Mouse (Mus musculus): ENCODE measurements around the gene Ppfia1. TPM values are rescaled to one million over a fixed set of nuclear protein-coding genes. Genes with fewer than 3 reads are reported as not detected.
A peak's percentile ranks its signal among the peaks of the same experiment; 100 is the strongest.

Gene Ppfia1
- total RNA-seq, 1 experiment from 2014 or later = 55.6 TPM

- no peak; a peak in 1 of 4 replicates for ATAC-seq (replicated peaks in 1 of 2; ENCODE audit: insufficient read depth in 1 of 2, low FRiP score in 2 of 2, low TSS enrichment in 1 of 2, low read depth in 1 of 2, poor library complexity in 2 of 2, severe bottlenecking in 2 of 2)
Observed at GRCm38 (mm10) chr7:144560594-144560993, 7.1 kb upstream of the Ppfia1 start.

DNA sequence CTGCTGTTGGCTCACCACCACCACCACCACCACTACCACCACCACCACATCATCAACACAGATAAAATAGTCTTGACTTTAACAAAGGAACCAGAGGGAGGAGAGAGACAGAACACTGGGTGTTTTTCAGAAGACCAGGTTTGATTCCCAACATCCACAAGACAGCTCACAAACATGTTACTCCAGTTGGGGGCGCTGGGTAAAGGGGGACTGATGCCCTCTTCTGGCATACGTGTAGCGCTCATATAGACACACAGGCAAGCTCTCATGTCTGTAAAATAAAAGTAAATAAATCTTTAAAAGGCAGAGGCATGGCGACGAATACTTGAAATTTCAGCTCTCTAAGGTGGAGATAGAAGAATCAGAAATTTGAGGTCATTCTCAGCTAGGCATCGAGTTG lies 5.0 kb upstream of the Ppfia1 start:
- no peak for ATAC-seq (replicated peaks in 1 of 2; ENCODE audit: insufficient read depth in 1 of 2, low FRiP score in 2 of 2, low TSS enrichment in 1 of 2, low read depth in 1 of 2, poor library complexity in 2 of 2, severe bottlenecking in 2 of 2)

- 0 out of 4 replicates have a peak, but pooled peaks of 1 of the 2 experiments have one; percentile 9 for ATAC-seq (replicated peaks in 1 of 2; ENCODE audit: insufficient read depth in 1 of 2, low FRiP score in 2 of 2, low TSS enrichment in 1 of 2, low read depth in 1 of 2, poor library complexity in 2 of 2, severe bottlenecking in 2 of 2)
Observed at GRCm38 (mm10) chr7:144554123-144554472, 569 bp upstream of the Ppfia1 start.

- no peak for ATAC-seq (replicated peaks in 1 of 2; ENCODE audit: insufficient read depth in 1 of 2, low FRiP score in 2 of 2, low TSS enrichment in 1 of 2, low read depth in 1 of 2, poor library complexity in 2 of 2, severe bottlenecking in 2 of 2)
Observed at GRCm38 (mm10) chr7:144552274-144552673, 1.3 kb downstream of the Ppfia1 start.

DNA sequence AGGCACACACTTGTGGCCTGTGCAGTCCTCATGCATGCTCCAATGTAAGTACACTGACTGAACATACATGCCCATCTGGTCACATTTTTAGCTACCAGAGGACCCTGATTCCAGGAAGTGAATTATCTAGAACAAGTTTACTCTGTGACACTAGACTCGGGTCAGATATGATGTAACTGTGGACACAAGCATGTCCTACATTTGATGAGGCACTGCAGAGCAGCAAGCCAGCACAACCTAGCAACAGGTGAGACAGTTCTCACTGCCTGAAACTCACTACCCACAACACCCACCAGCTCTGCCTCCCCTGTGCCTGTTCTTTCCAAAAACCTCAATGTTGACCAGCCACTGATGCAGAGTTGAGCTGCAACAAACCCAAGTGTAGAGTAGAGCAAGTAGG lies 2.7 kb downstream of the Ppfia1 start:
- no peak for ATAC-seq (replicated peaks in 1 of 2; ENCODE audit: insufficient read depth in 1 of 2, low FRiP score in 2 of 2, low TSS enrichment in 1 of 2, low read depth in 1 of 2, poor library complexity in 2 of 2, severe bottlenecking in 2 of 2)

- no peak for ATAC-seq (replicated peaks in 1 of 2; ENCODE audit: insufficient read depth in 1 of 2, low FRiP score in 2 of 2, low TSS enrichment in 1 of 2, low read depth in 1 of 2, poor library complexity in 2 of 2, severe bottlenecking in 2 of 2)
Observed at GRCm38 (mm10) chr7:144549904-144550566, 3.5 kb downstream of the Ppfia1 start.

- no peak for ATAC-seq (replicated peaks in 1 of 2; ENCODE audit: insufficient read depth in 1 of 2, low FRiP score in 2 of 2, low TSS enrichment in 1 of 2, low read depth in 1 of 2, poor library complexity in 2 of 2, severe bottlenecking in 2 of 2)
Observed at GRCm38 (mm10) chr7:144545231-144545630, 8.3 kb downstream of the Ppfia1 start.

- ATAC-seq (replicated peaks in 1 of 2; ENCODE audit: insufficient read depth in 1 of 2, low FRiP score in 2 of 2, low TSS enrichment in 1 of 2, low read depth in 1 of 2, poor library complexity in 2 of 2, severe bottlenecking in 2 of 2) = no peak
Observed at GRCm38 (mm10) chr7:144541351-144541750, 12.2 kb downstream of the Ppfia1 start.

GRCm38 (mm10) chr7:144539146-144539545 lies 14.4 kb downstream of the Ppfia1 start:
- no peak; a peak in 1 of 4 replicates for ATAC-seq (replicated peaks in 1 of 2; ENCODE audit: insufficient read depth in 1 of 2, low FRiP score in 2 of 2, low TSS enrichment in 1 of 2, low read depth in 1 of 2, poor library complexity in 2 of 2, severe bottlenecking in 2 of 2)

GRCm38 (mm10) chr7:144538030-144538644 lies 15.4 kb downstream of the Ppfia1 start:
- no peak for ATAC-seq (replicated peaks in 1 of 2; ENCODE audit: insufficient read depth in 1 of 2, low FRiP score in 2 of 2, low TSS enrichment in 1 of 2, low read depth in 1 of 2, poor library complexity in 2 of 2, severe bottlenecking in 2 of 2)

GRCm38 (mm10) chr7:144536367-144536766 lies 17.2 kb downstream of the Ppfia1 start:
- peak in 1 of 2 experiments; percentile 35; a peak in 3 of 4 replicates for ATAC-seq (replicated peaks in 1 of 2; ENCODE audit: insufficient read depth in 1 of 2, low FRiP score in 2 of 2, low TSS enrichment in 1 of 2, low read depth in 1 of 2, poor library complexity in 2 of 2, severe bottlenecking in 2 of 2)

- ATAC-seq (replicated peaks in 1 of 2; ENCODE audit: insufficient read depth in 1 of 2, low FRiP score in 2 of 2, low TSS enrichment in 1 of 2, low read depth in 1 of 2, poor library complexity in 2 of 2, severe bottlenecking in 2 of 2) = no peak
Observed at GRCm38 (mm10) chr7:144534773-144535172, 18.8 kb downstream of the Ppfia1 start.

- no peak for ATAC-seq (replicated peaks in 1 of 2; ENCODE audit: insufficient read depth in 1 of 2, low FRiP score in 2 of 2, low TSS enrichment in 1 of 2, low read depth in 1 of 2, poor library complexity in 2 of 2, severe bottlenecking in 2 of 2)
Observed at GRCm38 (mm10) chr7:144531585-144532378, 21.7 kb downstream of the Ppfia1 start.

DNA sequence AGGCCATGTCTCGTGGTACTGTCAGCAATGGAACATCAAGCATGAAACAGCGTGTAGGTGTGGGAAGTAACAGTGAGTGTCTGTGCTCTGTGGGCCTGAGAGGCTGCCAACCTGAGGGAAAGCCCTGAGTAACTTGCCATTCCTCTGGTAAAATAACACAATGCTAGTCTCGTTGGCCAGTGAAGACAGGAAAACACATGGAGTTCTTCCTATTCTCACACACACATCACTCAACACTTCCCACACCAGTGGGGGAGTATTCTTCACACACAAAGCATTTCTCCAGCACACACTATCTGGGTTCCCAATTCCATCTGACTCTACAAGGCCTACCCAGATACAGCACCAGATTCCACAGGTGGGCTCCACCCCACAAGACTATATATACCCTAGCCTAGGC lies 23.7 kb downstream of the Ppfia1 start:
- no peak for ATAC-seq (replicated peaks in 1 of 2; ENCODE audit: insufficient read depth in 1 of 2, low FRiP score in 2 of 2, low TSS enrichment in 1 of 2, low read depth in 1 of 2, poor library complexity in 2 of 2, severe bottlenecking in 2 of 2)

- ATAC-seq (replicated peaks in 1 of 2; ENCODE audit: insufficient read depth in 1 of 2, low FRiP score in 2 of 2, low TSS enrichment in 1 of 2, low read depth in 1 of 2, poor library complexity in 2 of 2, severe bottlenecking in 2 of 2) = no peak
Observed at GRCm38 (mm10) chr7:144527723-144528221, 25.8 kb downstream of the Ppfia1 start.

DNA sequence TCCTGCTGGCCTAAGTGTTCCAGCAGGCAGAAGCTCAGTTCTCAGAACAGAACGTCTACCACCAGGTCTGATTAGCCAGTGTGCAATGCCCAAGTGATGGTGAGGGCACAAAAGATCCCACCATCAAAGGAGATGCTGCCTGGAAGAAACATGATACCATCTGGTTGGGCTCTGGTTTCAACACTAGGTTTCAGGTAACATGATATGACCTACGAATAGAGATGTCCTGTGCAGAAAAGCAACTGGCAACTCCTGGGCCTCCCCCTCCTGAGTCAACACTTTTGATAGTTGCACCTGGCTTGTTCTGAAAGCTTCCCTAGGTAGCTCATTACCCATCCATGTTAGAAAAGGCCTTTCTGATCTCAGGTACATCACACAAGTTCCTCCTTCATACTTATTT lies 26.9 kb downstream of the Ppfia1 start:
- no peak for ATAC-seq (replicated peaks in 1 of 2; ENCODE audit: insufficient read depth in 1 of 2, low FRiP score in 2 of 2, low TSS enrichment in 1 of 2, low read depth in 1 of 2, poor library complexity in 2 of 2, severe bottlenecking in 2 of 2)

DNA sequence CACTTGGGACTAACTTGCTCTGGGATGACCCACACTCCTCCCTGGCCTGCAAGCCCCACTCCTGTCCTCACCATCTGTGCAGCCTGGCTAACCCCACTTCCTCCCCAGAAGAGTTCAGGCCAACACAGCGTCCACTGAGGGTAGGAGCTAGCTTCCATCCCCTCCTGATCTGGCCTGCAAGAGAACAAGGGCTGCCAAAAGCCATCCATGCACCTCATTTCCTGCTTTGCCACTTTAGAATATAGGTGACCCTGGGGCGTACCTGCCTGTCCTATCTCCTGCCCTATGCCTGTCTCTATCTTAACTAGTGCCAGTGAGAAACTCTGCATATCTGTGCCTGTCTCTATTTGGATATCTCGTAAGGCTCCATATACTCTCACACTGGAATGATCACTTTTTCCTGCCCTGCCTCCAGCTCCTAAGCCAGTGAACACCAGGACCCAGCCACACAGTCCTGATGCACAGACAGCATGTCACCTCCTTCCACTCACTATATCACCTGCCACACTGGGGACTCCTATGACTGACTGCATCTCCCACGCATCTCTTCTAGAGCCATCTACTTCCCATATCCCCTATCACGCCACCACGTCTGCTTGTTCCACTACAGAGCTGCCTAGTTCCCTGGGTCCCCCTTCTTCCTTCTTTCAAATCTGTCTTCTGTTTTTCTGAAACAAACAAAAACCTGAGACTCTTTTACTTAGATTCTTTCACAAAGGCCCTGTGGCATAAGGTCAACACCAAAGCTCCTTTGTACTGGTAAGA lies 28.9 kb downstream of the Ppfia1 start:
- ATAC-seq (replicated peaks in 1 of 2; ENCODE audit: insufficient read depth in 1 of 2, low FRiP score in 2 of 2, low TSS enrichment in 1 of 2, low read depth in 1 of 2, poor library complexity in 2 of 2, severe bottlenecking in 2 of 2) = no peak

Data from hematopoietic stem cell, adult 5-6 weeks (primary cell).